Mouse (Mus musculus): ENCODE measurements around the gene Adamts17. TPM values are rescaled to one million over a fixed set of nuclear protein-coding genes. Genes with fewer than 3 reads are reported as not detected.

The Adamts17 gene
- polyA plus RNA-seq, 1 experiment from 2014 or later: 1.6 TPM

- no peak overlapping the region for H3K4me3 ChIP-seq (ENCODE audit: low read depth, low read length)
- no peak overlapping the region for H3K4me2 ChIP-seq (replicated peaks; ENCODE audit: low read depth)
- WGBS: 77% methylated on average over 5 of the region's 5 CpGs
- no peaks in the 10 kb centered on the region for H3K27me3 ChIP-seq (replicated peaks; ENCODE audit: control insufficient read depth, insufficient read depth, low read length)
- H3K4me1 ChIP-seq (replicated peaks; ENCODE audit: control insufficient read depth, insufficient read depth, low read length): no peaks in the 10 kb centered on the region
- no peak overlapping the region for H3K9ac ChIP-seq (ENCODE audit: low read depth, low read length)
- H3K36me3 ChIP-seq (ENCODE audit: control insufficient read depth, insufficient read depth): no peaks in the 10 kb centered on the region
- no peak overlapping the region for H3K27ac ChIP-seq (ENCODE audit: low read depth, low read length)
- no peak for TF ChIP-seq CTCF (IDR thresholded peaks at IDR 0.05; ENCODE audit: low read depth)
- H3K9me3 ChIP-seq (ENCODE audit: control insufficient read depth): no peaks in the 10 kb centered on the region
- no peak for ATAC-seq
These were observed 197.3 kb downstream of the Adamts17 start for GRCm38 (mm10) chr7:67036502-67037485.

- H3K4me2 ChIP-seq (replicated peaks; ENCODE audit: low read depth): no peak overlapping the region
These were observed 198.4 kb downstream of the Adamts17 start for GRCm38 (mm10) chr7:67037726-67038520.

GRCm38 (mm10) chr7:67039143-67039542 is 199.6 kb downstream of the Adamts17 start:
- Histone ChIP-seq H3K9me3 (ENCODE audit: control insufficient read depth) (no peaks in the 10 kb centered on the region), H3K4me1 (replicated peaks; ENCODE audit: control insufficient read depth, insufficient read depth, low read length) (no peaks in the 10 kb centered on the region), H3K4me2 (replicated peaks; ENCODE audit: low read depth) (no peak overlapping the region), H3K27me3 (replicated peaks; ENCODE audit: control insufficient read depth, insufficient read depth, low read length) (no peaks in the 10 kb centered on the region), H3K9ac (ENCODE audit: low read depth, low read length) (no peak overlapping the region), H3K36me3 (ENCODE audit: control insufficient read depth, insufficient read depth) (no peaks in the 10 kb centered on the region), H3K4me3 (ENCODE audit: low read depth, low read length) (no peak overlapping the region), H3K27ac (ENCODE audit: low read depth, low read length) (no peak overlapping the region)
- 33% methylated on average over 3 of the region's 3 CpGs for WGBS
- no peak for TF ChIP-seq CTCF (IDR thresholded peaks at IDR 0.05; ENCODE audit: low read depth)
- no peak for ATAC-seq

More at GRCm38 (mm10) chr7:67037726-67038520, 198.4 kb downstream of the Adamts17 start:
- Histone ChIP-seq H3K4me1 (replicated peaks; ENCODE audit: control insufficient read depth, insufficient read depth, low read length) (no peaks in the 10 kb centered on the region), H3K4me3 (ENCODE audit: low read depth, low read length) (no peak overlapping the region), H3K36me3 (ENCODE audit: control insufficient read depth, insufficient read depth) (no peaks in the 10 kb centered on the region), H3K9me3 (ENCODE audit: control insufficient read depth) (no peaks in the 10 kb centered on the region), H3K9ac (ENCODE audit: low read depth, low read length) (no peak overlapping the region), H3K27ac (ENCODE audit: low read depth, low read length) (no peak overlapping the region), H3K27me3 (replicated peaks; ENCODE audit: control insufficient read depth, insufficient read depth, low read length) (no peaks in the 10 kb centered on the region)
- no peak for ATAC-seq
- 84% methylated on average over 4 of the region's 4 CpGs for WGBS
- no peak for TF ChIP-seq CTCF (IDR thresholded peaks at IDR 0.05; ENCODE audit: low read depth)

- no peaks in the 10 kb centered on the region for H3K9me3 ChIP-seq (ENCODE audit: control insufficient read depth)
- H3K27me3 ChIP-seq (replicated peaks; ENCODE audit: control insufficient read depth, insufficient read depth, low read length): no peaks in the 10 kb centered on the region
- H3K27ac ChIP-seq (ENCODE audit: low read depth, low read length): no peak overlapping the region
- no peak for ATAC-seq
- H3K4me2 ChIP-seq (replicated peaks; ENCODE audit: low read depth): no peak overlapping the region
- no peak for TF ChIP-seq CTCF (IDR thresholded peaks at IDR 0.05; ENCODE audit: low read depth)
- no peaks in the 10 kb centered on the region for H3K36me3 ChIP-seq (ENCODE audit: control insufficient read depth, insufficient read depth)
- no peak overlapping the region for H3K9ac ChIP-seq (ENCODE audit: low read depth, low read length)
- H3K4me3 ChIP-seq (ENCODE audit: low read depth, low read length): no peak overlapping the region
- WGBS: 50% methylated on average over 8 of the region's 8 CpGs
- no peaks in the 10 kb centered on the region for H3K4me1 ChIP-seq (replicated peaks; ENCODE audit: control insufficient read depth, insufficient read depth, low read length)
These were observed 200.3 kb downstream of the Adamts17 start for GRCm38 (mm10) chr7:67039861-67040260.

GRCm38 (mm10) chr7:67041685-67042084 is 202.2 kb downstream of the Adamts17 start:
- H3K4me2 ChIP-seq (replicated peaks; ENCODE audit: low read depth): no peak overlapping the region
- WGBS: 73% methylated on average over 3 of the region's 3 CpGs
- no peaks in the 10 kb centered on the region for H3K27me3 ChIP-seq (replicated peaks; ENCODE audit: control insufficient read depth, insufficient read depth, low read length)
- H3K4me3 ChIP-seq (ENCODE audit: low read depth, low read length): no peak overlapping the region
- no peak overlapping the region for H3K9ac ChIP-seq (ENCODE audit: low read depth, low read length)
- TF ChIP-seq CTCF (IDR thresholded peaks at IDR 0.05; ENCODE audit: low read depth): no peak
- no peak overlapping the region for H3K27ac ChIP-seq (ENCODE audit: low read depth, low read length)
- H3K4me1 ChIP-seq (replicated peaks; ENCODE audit: control insufficient read depth, insufficient read depth, low read length): no peaks in the 10 kb centered on the region
- no peaks in the 10 kb centered on the region for H3K9me3 ChIP-seq (ENCODE audit: control insufficient read depth)
- no peaks in the 10 kb centered on the region for H3K36me3 ChIP-seq (ENCODE audit: control insufficient read depth, insufficient read depth)
- no peak for ATAC-seq
